Mouse (Mus musculus) spleen, embryonic (tissue): ENCODE measurements around the gene Gsc.

Experiments
- CTCF ChIA-PET: fragments of 350-600 bp; sonication (Branson Sonifier 250); formaldehyde crosslinking; loops from one replicate; lab custom pipeline; 2022; lab: Charles Lee

Gsc gene

GRCm38 (mm10) chr12:104472601-104473424 lies at the start of gene Gsc:
Gsc (minus strand) TSS chr12:104473330.
- CTCF ChIA-PET: no interaction called here

GRCm38 (mm10) chr12:104519721-104520120 lies 46.6 kb upstream of the Gsc start:
- CTCF ChIA-PET: interaction anchor here (0.7 kb wide), 1 partner anchor 80 kb away, joined by 3 read pairs; no protein-coding TSS in a partner anchor

- CTCF ChIA-PET: no interaction called here
Measured at GRCm38 (mm10) chr12:104507911-104508310, 34.8 kb upstream of the Gsc start.

- CTCF ChIA-PET: no interaction called here
Measured at GRCm38 (mm10) chr12:104492009-104492408, 18.9 kb upstream of the Gsc start.

- CTCF ChIA-PET: no interaction called here
Measured at GRCm38 (mm10) chr12:104486205-104486604, 13.1 kb upstream of the Gsc start.

- CTCF ChIA-PET: no interaction called here
Measured at GRCm38 (mm10) chr12:104485161-104485560, 12.0 kb upstream of the Gsc start.

- CTCF ChIA-PET: no interaction called here
Measured at GRCm38 (mm10) chr12:104481007-104481406, 7.9 kb upstream of the Gsc start.

- CTCF ChIA-PET: interaction anchor here (0.6 kb wide), 1 partner anchor 19 kb away, joined by 15 read pairs; no protein-coding TSS in a partner anchor
Measured at GRCm38 (mm10) chr12:104478193-104478592, 5.1 kb upstream of the Gsc start.

GRCm38 (mm10) chr12:104477501-104477900 lies 4.4 kb upstream of the Gsc start:
- CTCF ChIA-PET: interaction anchor here (0.7 kb wide), 2 partner anchors 22 to 33 kb away, joined by 3 to 5 read pairs; no protein-coding TSS in a partner anchor

GRCm38 (mm10) chr12:104477066-104477465 lies 3.9 kb upstream of the Gsc start:
- CTCF ChIA-PET: interaction anchor here (0.7 kb wide), 2 partner anchors 21 to 33 kb away, joined by 3 to 5 read pairs; no protein-coding TSS in a partner anchor

GRCm38 (mm10) chr12:104475946-104476345 lies 2.8 kb upstream of the Gsc start:
- CTCF ChIA-PET: no interaction called here

GRCm38 (mm10) chr12:104474881-104475740 lies 2.0 kb upstream of the Gsc start:
- CTCF ChIA-PET: no interaction called here

- CTCF ChIA-PET: no interaction called here
Measured at GRCm38 (mm10) chr12:104474191-104474871, 1.2 kb upstream of the Gsc start.

GRCm38 (mm10) chr12:104473492-104473891 lies 362 bp upstream of the Gsc start:
- CTCF ChIA-PET: no interaction called here

GRCm38 (mm10) chr12:104472218-104472525 lies 958 bp downstream of the Gsc start:
- CTCF ChIA-PET: no interaction called here

GRCm38 (mm10) chr12:104471351-104472217 lies 1.5 kb downstream of the Gsc start:
- CTCF ChIA-PET: no interaction called here

- CTCF ChIA-PET: no interaction called here
Measured at GRCm38 (mm10) chr12:104470646-104471045, 2.5 kb downstream of the Gsc start.

GRCm38 (mm10) chr12:104468783-104469182 lies 4.3 kb downstream of the Gsc start:
- CTCF ChIA-PET: no interaction called here

- CTCF ChIA-PET: no interaction called here
Measured at GRCm38 (mm10) chr12:104467372-104467771, 5.8 kb downstream of the Gsc start.

- CTCF ChIA-PET: no interaction called here
Measured at GRCm38 (mm10) chr12:104466930-104467329, 6.2 kb downstream of the Gsc start.

GRCm38 (mm10) chr12:104461372-104461771 lies 11.8 kb downstream of the Gsc start:
- CTCF ChIA-PET: no interaction called here
